Mouse (Mus musculus): ENCODE data around the gene Ednrb.
"Not testable (repeated sequence)": the region's sequence is repeated elsewhere in the genome, so short reads cannot be mapped to it uniquely, and the experiment has no call there.

The Ednrb gene

GRCm38 (mm10) chr14:103823501-103823900 is 20.7 kb downstream of the Ednrb start:
- no peak for DNase-seq (ENCODE audit: low spot score in 2 of 2)

GRCm38 (mm10) chr14:103822590-103822989 is 21.6 kb downstream of the Ednrb start:
- no peak for DNase-seq (ENCODE audit: low spot score in 2 of 2)

DNA sequence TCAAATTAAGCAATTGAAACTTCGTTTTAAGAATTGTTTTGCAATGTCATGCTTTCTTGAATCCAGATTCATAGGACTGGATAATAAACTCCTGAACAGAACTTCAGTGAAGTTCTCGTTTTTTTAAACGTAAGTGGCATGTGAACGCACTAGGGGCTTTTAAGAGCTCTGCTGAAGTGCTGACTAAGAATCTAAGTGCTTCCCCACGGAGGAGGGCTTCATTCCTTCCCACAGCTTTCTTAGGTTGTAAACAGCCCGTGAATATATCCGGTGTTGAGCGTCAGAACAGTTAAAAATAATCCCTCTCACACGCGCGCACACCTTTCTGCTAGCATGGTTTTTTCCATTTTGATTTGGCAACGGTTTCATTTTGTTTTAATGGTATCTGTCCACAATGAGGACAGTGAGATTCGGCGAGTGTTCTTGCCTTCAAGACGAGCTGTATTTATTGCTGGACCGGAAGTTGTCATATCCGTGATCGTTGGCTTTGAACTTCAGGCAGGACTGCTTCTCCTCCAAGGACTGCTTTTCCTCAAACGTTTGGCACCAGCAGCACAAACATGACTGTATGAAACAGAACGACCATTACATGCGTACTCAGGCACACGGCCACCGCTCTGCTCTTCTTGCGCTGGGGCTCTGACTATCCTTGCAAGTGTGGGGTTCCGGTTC is 27.4 kb downstream of the Ednrb start:
- no peak for DNase-seq (ENCODE audit: low spot score in 2 of 2)

GRCm38 (mm10) chr14:103815542-103815941 is 28.7 kb downstream of the Ednrb start:
- DNase-seq (ENCODE audit: low spot score in 2 of 2): no peak

GRCm38 (mm10) chr14:103814015-103814691 is 30.0 kb downstream of the Ednrb start:
- DNase-seq (ENCODE audit: low spot score in 2 of 2): no peak

DNA sequence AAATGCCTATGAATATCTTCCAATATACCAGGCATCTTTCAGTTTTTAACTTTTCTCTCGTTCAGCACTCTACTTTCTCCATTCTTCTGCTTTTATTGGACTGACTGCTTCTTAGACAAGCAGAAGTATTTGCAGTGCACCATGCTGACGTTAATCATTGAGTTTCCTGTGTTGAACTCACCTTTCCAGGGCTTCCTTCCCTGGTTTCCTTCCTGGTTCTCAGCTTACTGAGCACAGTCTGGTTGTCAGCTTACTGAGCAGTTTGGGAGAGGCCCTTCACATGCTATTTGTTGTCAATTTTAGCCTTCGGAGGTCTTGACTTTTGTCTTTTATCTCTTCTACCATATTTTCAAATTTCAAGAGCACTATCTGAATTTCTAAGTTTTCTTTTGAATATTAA is 31.0 kb downstream of the Ednrb start:
- no peak for DNase-seq (ENCODE audit: low spot score in 2 of 2)

DNA sequence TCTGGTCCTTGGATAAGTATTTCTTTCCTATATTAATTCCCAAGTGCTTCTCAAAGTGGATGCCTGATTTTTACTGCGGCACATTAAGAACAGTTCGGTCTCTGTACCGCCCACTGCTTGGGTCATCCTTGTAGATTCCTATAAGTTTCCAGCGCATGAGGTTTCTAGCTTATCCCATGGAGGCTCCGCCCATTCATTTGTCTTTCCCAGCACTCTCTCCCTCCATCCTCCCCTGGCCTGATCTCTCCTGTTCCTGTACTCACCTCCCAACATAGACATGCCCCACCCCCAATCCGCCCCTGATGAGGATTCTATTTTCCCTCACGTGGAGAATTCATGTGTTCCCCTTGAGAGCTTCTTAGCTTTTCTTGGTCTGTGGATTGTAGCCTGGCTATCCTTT is 32.9 kb downstream of the Ednrb start:
- no peak for DNase-seq (ENCODE audit: low spot score in 2 of 2)

- no peak for DNase-seq (ENCODE audit: low spot score in 2 of 2)
Observed at GRCm38 (mm10) chr14:103803907-103804659, 40.1 kb downstream of the Ednrb start.

DNA sequence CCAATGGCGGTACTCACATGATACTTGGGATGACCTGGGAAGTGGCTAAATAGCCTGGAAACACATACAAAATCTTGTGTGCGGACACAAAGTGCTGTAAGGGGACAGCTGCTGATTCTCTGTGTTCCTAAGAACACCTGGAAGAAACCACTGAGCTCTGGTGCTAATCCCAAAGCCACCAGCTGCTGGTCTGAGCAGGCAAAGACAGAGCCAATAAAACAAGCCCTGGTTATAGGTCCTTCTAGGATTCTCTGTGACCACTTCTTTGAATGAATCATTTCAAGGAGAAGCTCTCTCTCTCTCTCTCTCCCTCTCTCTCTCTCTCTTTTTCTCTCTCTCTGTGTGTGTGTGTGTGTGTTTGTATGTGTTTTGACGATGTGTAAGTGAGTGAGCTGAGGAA is 47.1 kb downstream of the Ednrb start:
- no peak for DNase-seq (ENCODE audit: low spot score in 2 of 2)

DNA sequence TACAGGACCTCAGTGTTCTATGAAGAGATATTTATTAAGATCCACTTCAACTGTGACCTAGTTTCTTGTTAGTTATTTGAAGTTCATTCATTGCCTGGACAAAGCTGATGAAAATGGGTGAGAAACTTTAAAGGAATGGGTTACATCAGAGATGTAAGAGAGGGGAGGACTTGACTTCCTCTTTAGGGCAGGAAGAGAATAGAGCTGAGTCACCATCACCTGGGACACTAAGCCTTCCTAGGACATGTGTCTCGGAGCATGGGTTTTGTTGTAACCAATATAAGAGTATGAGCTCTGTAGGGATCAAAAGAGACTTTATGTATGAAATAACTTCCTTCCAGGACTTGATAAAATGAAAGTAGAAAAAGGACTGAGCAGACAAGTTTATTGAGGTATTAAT is 48.6 kb downstream of the Ednrb start:
- DNase-seq (ENCODE audit: low spot score in 2 of 2): no peak

GRCm38 (mm10) chr14:103793409-103793808 is 50.8 kb downstream of the Ednrb start:
- DNase-seq (ENCODE audit: low spot score in 2 of 2): no peak

- no peak for DNase-seq (ENCODE audit: low spot score in 2 of 2)
Observed at GRCm38 (mm10) chr14:103792726-103793125, 51.5 kb downstream of the Ednrb start.

- DNase-seq (ENCODE audit: low spot score in 2 of 2): no peak
Observed at GRCm38 (mm10) chr14:103787547-103787946, 56.7 kb downstream of the Ednrb start.

GRCm38 (mm10) chr14:103785096-103785965 is 58.9 kb downstream of the Ednrb start:
- no peak for DNase-seq (ENCODE audit: low spot score in 2 of 2)

DNA sequence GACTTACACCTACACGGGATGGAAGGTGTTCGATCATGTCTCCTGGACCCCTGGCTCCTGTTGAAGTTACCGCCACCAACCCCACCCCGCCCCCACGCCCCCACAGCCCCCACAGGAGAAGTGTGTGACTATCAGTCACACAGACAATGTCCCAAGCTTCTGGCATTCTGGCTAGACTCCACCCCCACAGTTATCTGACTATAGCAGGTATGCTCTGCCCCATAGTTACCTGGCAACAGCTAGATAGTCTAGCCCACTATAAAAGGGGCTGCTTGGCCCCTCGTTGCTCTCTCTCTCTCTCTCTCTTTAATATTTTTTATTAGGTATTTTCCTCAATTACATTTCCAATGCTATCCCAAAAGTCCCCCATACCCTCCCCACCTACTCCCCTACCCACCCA is 63.9 kb downstream of the Ednrb start:
- DNase-seq (ENCODE audit: low spot score in 2 of 2): not testable (repeated sequence)

- DNase-seq (ENCODE audit: low spot score in 2 of 2): no peak
Observed at GRCm38 (mm10) chr14:103779276-103779675, 64.9 kb downstream of the Ednrb start.

DNA sequence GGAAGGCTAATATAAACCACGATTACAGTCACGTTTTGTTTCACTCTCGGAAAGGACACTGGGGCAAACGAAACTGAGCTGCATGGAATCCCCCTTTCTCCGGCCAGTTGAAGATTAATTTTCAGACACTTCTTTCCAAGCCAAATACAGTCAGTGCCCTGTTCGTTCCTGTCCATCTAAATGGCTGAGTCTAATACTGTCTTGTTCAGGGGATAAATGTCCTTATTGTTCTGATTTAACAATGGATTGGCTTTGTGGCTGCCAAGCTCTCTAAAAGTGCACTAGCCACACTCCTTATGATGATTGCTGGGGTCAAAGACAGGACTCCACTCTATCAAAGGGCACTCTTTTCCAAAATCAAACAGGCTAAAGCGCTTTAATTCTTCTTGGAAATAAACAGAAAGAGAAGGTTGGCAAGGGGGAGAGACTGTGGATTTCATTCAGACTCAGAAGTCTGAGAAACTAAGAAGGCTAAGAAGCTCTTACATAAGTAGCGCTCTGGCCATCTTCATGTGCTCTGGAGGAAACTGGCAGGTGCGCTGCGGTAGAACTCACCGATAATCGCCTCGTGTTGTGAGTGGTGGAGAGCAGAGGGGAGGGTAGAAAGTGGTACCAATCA is 65.6 kb downstream of the Ednrb start:
- no peak for DNase-seq (ENCODE audit: low spot score in 2 of 2)

DNA sequence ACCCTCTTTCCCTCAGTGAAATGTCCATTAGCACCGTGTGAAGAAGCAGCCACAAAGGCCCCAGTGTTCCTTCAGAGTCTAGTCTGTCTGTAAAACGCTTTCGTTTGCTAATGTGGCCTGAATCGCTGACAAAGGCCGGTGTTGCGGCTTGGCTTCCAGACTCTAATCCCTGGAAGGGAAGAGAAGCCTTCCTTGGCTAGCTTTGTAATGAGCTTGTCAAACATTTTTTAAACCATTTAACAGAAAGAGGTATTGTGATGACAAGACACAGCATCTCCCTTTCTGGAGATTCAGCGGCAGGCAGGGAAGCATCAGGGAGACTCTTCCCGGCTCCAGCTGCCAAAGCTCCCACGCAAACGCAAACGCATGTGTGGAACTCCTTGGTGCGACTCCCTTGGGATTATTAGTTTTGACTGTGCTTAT is 66.2 kb downstream of the Ednrb start:
- DNase-seq (ENCODE audit: low spot score in 2 of 2): no peak

DNA sequence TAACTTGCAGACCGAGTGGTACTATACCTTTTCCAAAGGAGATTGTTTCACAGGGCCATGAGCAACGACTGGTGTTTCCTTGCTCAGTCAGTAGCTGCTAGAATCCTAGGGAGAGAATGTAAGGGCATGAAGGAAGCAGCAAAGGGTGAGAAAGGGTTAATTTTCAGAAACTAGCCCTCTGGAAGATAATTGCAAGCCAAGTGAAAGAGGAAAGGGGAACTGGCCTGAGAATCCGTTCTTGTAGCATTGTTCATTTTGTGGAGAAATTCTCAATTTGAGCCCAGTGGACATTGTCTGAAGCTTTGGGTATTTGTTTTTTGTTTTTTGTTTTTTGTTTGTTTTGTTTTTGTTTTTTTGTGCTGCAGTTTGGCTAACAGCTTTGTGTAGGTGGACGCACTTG is 66.8 kb downstream of the Ednrb start:
- no peak for DNase-seq (ENCODE audit: low spot score in 2 of 2)

- DNase-seq (ENCODE audit: low spot score in 2 of 2): no peak
Observed at GRCm38 (mm10) chr14:103769319-103770245, 74.6 kb downstream of the Ednrb start.

All from urinary bladder, postnatal 4 days (tissue).